Mouse (Mus musculus) midbrain, embryonic 14.5 days (tissue): Measurements from ENCODE around the gene Sh2b2. TPM values are rescaled to one million over a fixed set of nuclear protein-coding genes. Genes with fewer than 3 reads are reported as not detected.

Source experiments
- ATAC-seq: fragments of 200-750 bp; cut with Nextera tagmentation; 2 replicates; pipeline ENCODE4 v1.8.0; 2017; ENCODE audit warnings: moderate number of reproducible peaks, moderate library complexity; ENCODE audit not compliant: low FRiP score, low TSS enrichment
- DNase-seq: peaks from one replicate; pipeline ENCODE4 v3.0.0-alpha.2; 2015
- H3K27ac ChIP-seq: fragments of 300-500 bp; sonication (generic); replicated peaks from 2 replicates; pipeline ENCODE4 v1.5.1; 2014; ENCODE audit warnings: mild to moderate bottlenecking, low read depth, low read length, moderate library complexity
- H3K27me3 ChIP-seq: fragments of 300-500 bp; sonication (generic); 2 replicates; pipeline ENCODE4 v1.6.1; 2014; ENCODE audit warnings: low read length, control low read depth, mixed read lengths; ENCODE audit not compliant: control insufficient read depth, insufficient read depth
- H3K36me3 ChIP-seq: fragments of 300-500 bp; sonication (generic); 2 replicates; pipeline ENCODE4 v1.6.1; 2014; ENCODE audit warnings: low read length, control low read depth; ENCODE audit not compliant: control insufficient read depth, insufficient read depth
- H3K4me1 ChIP-seq: fragments of 300-500 bp; sonication (generic); 2 replicates; pipeline ENCODE4 v1.6.1; 2014; ENCODE audit warnings: mild to moderate bottlenecking, antibody characterized with exemption, low read length, control low read depth; ENCODE audit not compliant: control insufficient read depth, insufficient read depth
- H3K4me2 ChIP-seq: fragments of 300-500 bp; sonication (generic); 2 replicates; pipeline ENCODE4 v1.6.1; 2014; ENCODE audit warnings: mild to moderate bottlenecking, low read length, moderate library complexity
- H3K4me3 ChIP-seq: fragments of 300-500 bp; sonication (generic); replicated peaks from 2 replicates; pipeline ENCODE4 v1.5.1; 2014; ENCODE audit warnings: low read depth, low read length
- H3K9ac ChIP-seq: fragments of 300-500 bp; sonication (generic); replicated peaks from 2 replicates; pipeline ENCODE4 v1.6.1; 2014; ENCODE audit warnings: mild to moderate bottlenecking, low read length, moderate library complexity
- H3K9me3 ChIP-seq: fragments of 300-500 bp; sonication (generic); 2 replicates; pipeline ENCODE4 v1.6.1; 2016; ENCODE audit warnings: low read length, control low read depth, mixed read lengths; ENCODE audit not compliant: control insufficient read depth
- WGBS: fragments of 180-500 bp; shearing (Covaris S2); extraction: QIAGEN DNeasy Blood & Tissue Kit; methylation state at CpG from one replicate; pipeline ENCODE4 v1.1.7; 2014; 5-methylcytosine and 5-hydroxymethylcytosine counted together
- polyA plus RNA-seq: library from polyadenylated mRNA; unstranded; fragments of >200 nt; fragmentation: Nextera tagmentation; extraction: Ambion mirVana; gene quantifications from 2 replicates; pipeline ENCODE4 v1.2.1, GENCODE M21; 2014

Gene Sh2b2
- polyA plus RNA-seq, 1 experiment from 2014 or later, result 23.9 TPM

DNA sequence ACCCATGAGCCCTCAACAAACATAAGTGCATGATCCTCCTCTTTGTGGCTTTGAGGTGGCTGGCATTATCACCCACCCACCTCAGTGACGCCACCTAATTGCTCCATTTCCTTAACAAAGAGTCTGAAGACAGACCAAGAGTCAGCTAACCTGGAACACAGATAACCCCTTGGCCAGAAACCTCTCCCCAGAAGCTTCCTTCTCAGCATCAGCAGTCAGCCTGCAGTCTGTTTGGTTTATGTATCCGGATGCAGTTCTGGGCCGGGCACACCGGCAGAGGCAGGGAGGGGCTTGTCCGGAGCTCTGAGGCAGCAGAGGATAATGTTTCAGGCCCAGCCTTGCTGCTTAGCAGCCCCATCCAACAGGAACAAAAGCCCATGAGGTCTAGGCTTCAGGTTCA, 66.8 kb downstream of the Sh2b2 start:
- H3K27me3 ChIP-seq, result no peaks in the 10 kb centered on the region
- H3K4me3 ChIP-seq, result no peak overlapping the region
- no peak overlapping the region for H3K27ac ChIP-seq
- no peak for DNase-seq
- no peaks in the 10 kb centered on the region for H3K9me3 ChIP-seq
- H3K36me3 ChIP-seq, result peaks cover 60% of the 10 kb centered on the region
- no peak overlapping the region for H3K9ac ChIP-seq
- H3K4me2 ChIP-seq, result no peak overlapping the region
- H3K4me1 ChIP-seq, result no peaks in the 10 kb centered on the region
- no peak for ATAC-seq
- 83% methylated on average over 5 of the region's 5 CpGs for WGBS

DNA sequence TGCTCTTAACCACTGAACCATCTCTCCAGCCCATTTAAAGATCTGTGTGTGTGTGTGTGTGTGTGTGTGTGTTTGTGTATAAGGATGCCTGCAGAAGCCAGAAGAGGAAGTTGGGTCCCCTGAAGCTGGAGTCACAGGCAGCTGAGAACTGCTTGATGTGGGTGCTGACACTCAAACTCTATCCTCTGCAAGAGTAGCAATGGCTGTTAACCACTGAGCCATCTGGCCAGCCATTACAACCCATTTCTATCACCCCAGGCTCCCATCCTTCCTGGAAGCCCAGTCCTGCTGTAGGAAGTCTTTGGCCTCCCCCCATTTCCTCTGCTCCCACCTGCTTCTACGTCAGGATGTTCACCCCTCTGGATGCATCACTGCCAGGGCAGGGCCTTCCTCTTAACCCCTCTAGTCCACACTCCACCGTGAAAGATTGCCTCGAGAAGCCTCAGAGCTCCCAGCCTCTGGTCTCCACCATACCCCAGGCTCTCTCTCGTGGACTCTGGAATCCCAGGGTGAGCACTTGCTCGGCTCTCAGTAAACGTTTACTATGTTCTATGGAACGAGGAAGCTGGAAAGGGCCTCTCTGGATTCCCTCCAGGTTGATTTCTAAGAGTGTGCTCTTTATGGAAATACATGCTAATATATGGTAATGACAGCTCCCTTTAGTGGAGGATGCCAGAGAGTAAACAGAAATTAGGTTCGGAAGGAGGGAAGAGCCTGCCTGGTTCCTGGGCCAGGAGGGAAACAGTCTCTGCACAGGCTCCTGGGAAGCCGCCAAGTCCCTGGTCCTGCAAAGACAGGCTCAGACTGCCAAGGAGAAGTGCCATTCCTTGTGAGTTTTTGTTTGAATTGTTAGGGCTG, 72.5 kb downstream of the Sh2b2 start:
- peaks cover 12% of the 10 kb centered on the region for H3K36me3 ChIP-seq
- H3K9me3 ChIP-seq, result no peaks in the 10 kb centered on the region
- 0 out of 2 replicates have a peak, but pooled peaks have one; percentile 19 for ATAC-seq
- no peak overlapping the region for H3K4me2 ChIP-seq
- WGBS, result 39% methylated on average over 9 of the region's 9 CpGs
- H3K4me3 ChIP-seq, result no peak overlapping the region
- peaks cover 17% of the 10 kb centered on the region; the same call in 1 of the 2 replicates for H3K4me1 ChIP-seq
- H3K27ac ChIP-seq, result peak overlapping the region; percentile 43; the same call in 1 of the 2 replicates
- no peaks in the 10 kb centered on the region for H3K27me3 ChIP-seq
- peak; percentile 66 for DNase-seq
- no peak overlapping the region for H3K9ac ChIP-seq

DNA sequence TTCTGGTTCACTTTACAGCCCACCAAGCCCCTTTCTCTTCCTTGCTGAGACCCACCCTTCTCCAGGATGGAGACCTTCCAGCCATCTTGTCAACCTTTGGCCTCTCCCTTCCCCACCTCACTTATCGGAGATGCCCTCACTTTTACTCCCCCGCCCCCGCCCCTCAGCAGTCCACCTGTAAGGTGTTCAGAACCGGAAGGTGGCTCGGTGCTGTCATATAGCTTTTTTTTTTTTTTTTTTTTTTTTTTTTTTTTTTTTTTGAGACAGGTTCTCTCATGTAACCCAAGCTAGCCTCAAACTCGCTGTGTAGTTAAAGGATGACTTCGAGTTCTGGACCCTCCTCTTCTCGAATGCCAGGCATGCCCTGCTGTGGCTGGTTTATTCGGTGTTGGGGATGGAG, 73.4 kb downstream of the Sh2b2 start:
- DNase-seq (no peak), ATAC-seq (no peak)
- Histone ChIP-seq H3K4me2 (no peak overlapping the region), H3K9me3 (no peaks in the 10 kb centered on the region), H3K27me3 (no peaks in the 10 kb centered on the region), H3K4me1 (peaks cover 17% of the 10 kb centered on the region; the same call in 1 of the 2 replicates), H3K36me3 (peaks cover 8% of the 10 kb centered on the region), H3K9ac (no peak overlapping the region), H3K4me3 (no peak overlapping the region), H3K27ac (no peak overlapping the region)
- 78% methylated on average over 9 of the region's 9 CpGs for WGBS

DNA sequence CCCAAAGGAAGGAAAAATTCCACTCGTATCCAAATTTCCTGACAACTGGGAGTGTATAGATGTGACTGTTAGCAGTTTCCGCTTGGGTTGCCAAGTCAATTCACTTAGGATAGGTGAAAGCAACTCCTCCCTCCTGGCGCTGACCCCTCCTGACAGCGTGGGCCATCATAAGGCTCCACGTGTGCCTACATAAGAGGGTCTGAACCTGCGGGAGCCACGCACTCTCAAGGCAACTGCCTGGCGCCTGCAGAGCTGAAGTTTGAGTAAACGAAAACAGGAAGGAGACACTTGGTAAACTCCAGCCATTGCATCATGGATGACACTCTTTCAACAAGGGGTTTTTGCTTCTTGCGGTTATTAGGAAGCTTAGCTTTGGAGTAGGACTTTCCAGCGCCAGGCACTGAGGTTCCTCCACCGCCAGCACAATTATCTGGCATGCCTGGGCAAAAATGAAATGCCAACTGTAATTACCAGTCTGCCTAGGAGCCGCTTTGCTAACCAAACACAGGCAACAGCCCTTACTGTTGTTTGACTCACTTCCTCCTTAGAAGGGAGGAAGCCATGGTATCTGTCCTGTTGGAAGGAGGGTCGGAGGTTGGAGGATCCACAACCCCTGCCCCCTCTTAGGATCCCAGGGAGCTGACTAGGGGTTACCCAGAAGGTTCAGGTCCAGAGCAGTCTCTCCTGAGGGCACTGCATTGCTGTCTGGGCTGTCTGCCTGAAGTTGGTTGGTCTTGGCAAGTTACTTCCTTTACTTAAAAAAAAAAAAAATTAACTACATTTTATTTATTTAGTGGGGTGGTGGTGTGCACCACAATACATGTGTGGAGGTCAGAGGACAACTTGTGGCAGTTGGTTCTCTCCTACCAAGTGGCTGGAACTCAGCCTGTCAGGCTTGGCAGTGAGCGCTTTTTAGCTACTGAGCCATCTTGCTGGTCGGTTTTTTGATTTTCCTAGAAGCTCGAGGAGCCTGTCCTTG, 74.7 kb downstream of the Sh2b2 start:
- Histone ChIP-seq H3K27me3 (no peaks in the 10 kb centered on the region), H3K9me3 (no peaks in the 10 kb centered on the region), H3K9ac (peak overlapping the region; percentile 68; the same call in 1 of the 2 replicates), H3K27ac (0 out of 2 replicates have a peak overlapping the region, but pooled peaks have one; percentile 79), H3K4me1 (peaks cover 17% of the 10 kb centered on the region; the same call in 1 of the 2 replicates), H3K4me2 (peak overlapping the region; percentile 93), H3K4me3 (peak overlapping the region; percentile 58), H3K36me3 (peaks cover 3% of the 10 kb centered on the region; the same call in 1 of the 2 replicates)
- peak; percentile 9 for DNase-seq
- 40% methylated on average over 17 of the region's 17 CpGs for WGBS
- no peak for ATAC-seq

DNA sequence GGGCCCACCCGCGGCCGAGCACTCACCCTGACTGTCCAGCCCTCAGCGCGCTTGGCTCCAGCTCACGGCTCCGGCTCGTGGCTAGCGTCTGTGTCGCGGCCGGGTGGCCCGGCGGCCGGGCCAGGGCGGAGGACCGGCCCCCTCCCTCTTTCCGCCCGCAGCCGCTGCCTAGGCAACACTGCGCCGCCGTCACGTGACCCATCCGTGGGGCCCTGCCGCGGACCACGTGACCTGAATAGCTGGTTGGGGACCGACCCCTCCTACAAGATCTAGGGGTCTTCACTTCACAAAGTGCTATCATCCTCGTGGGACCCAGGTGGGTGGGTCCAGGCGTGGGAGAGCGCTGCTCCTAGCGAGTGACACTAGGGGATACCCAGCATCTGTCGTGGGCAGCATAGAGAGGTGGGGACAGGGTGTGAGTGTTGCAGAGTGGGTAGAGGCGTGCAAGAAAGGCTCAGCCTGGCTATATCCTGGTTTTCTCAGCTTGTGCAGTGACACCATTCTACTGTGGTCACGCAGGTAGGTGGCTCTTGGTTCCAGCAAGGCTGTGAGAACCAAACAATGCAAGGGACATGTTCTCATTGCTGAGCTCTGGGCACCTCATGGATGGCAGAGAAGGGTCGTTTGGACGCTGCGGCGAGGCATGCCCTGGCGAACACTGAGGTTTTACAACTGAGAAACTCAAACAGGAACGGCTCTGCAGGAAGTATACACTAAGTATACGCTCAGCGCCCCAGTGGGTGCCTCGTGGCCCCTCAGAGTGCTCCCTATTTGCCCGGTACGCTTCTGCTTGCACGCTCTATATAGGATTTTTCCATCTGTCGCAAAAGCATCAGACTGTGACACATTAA, 75.6 kb downstream of the Sh2b2 start, which contains the start of gene Orai2:
Gene Orai2 (minus strand): TSS at position 202 of the 851 bp plus-strand sequence.
- DNase-seq (peak; percentile 94), ATAC-seq (peak; percentile 89)
- peak within 1 kb of the TSS; percentile 93 for H3K4me2 ChIP-seq
- H3K4me1 ChIP-seq, result peaks cover 17% of the 10 kb centered on the region; the same call in 1 of the 2 replicates
- H3K27ac ChIP-seq, result peak within 1 kb of the TSS; percentile 79
- peaks cover 6% of the 10 kb centered on the region; the same call in 1 of the 2 replicates for H3K36me3 ChIP-seq
- H3K9ac ChIP-seq, result peak within 1 kb of the TSS; percentile 68
- WGBS, result 2% methylated on average over 47 of the region's 49 CpGs
- no peaks in the 10 kb centered on the region for H3K9me3 ChIP-seq
- no peaks in the 10 kb centered on the region for H3K27me3 ChIP-seq
- H3K4me3 ChIP-seq, result peak within 1 kb of the TSS; percentile 58

DNA sequence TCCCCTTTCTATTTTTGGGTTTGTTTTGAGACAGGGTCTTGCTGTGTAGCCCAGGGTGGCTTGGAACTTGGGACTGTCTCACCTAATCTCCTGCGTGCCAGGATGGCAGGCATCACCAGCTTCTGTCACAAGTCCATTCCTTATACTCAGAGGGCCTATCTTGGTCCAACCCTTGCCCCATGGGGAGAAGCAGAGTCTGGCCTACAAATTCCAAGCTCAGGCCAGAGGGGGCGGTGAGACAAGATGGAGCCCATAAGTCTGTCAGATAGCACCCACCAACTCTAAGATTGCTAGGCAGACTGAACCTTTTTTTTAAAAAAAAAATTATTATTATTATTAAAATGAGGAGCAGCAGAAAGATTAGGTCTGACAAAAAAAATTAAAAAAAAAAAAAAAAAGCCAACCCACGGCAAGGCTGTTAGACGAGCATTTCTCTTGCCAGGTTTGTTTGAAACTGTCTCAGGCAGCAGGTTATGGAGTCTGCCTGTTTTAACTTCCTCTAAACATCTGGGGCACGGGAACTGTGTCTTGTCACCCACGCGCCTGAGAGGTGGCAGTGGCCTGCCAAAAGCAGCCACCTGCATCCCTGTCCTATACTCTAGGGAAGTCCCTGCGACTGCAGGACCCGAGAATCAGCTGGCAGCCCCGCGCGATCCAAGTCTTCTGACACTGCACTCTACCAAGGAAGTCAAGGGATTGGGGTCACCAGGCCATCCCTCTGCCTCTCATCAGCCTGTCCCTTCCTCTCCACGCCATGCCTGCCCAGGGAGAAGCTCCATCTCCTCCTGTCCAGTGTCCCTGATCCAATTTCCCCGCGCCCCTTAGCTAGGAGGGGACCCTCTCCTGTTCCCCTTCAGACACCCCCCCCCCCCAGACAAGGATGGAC, 76.5 kb downstream of the Sh2b2 start:
- peak; percentile 51 for ATAC-seq
- peak overlapping the region; percentile 68 for H3K9ac ChIP-seq
- H3K27ac ChIP-seq, result peak overlapping the region; percentile 79
- no peaks in the 10 kb centered on the region for H3K27me3 ChIP-seq
- peak overlapping the region; percentile 93 for H3K4me2 ChIP-seq
- no peaks in the 10 kb centered on the region for H3K9me3 ChIP-seq
- H3K4me1 ChIP-seq, result peaks cover 17% of the 10 kb centered on the region; the same call in 1 of the 2 replicates
- 12% methylated on average over 15 of the region's 15 CpGs for whole genome bisulfite sequencing
- peak overlapping the region; percentile 58 for H3K4me3 ChIP-seq
- H3K36me3 ChIP-seq, result peaks cover 12% of the 10 kb centered on the region; the same call in 1 of the 2 replicates
- peak; percentile 59 for DNase-seq
